Mouse (Mus musculus): ENCODE data around the gene Ada. TPM values are rescaled to one million over a fixed set of nuclear protein-coding genes. Genes with fewer than 3 reads are reported as not detected.

Ada gene
- total RNA-seq (2014; rRNA removed) (1.9 TPM in 2 replicates), polyA plus RNA-seq (2012; rRNA removed) (0.73 and 0.80 TPM in 2 replicates)

DNA sequence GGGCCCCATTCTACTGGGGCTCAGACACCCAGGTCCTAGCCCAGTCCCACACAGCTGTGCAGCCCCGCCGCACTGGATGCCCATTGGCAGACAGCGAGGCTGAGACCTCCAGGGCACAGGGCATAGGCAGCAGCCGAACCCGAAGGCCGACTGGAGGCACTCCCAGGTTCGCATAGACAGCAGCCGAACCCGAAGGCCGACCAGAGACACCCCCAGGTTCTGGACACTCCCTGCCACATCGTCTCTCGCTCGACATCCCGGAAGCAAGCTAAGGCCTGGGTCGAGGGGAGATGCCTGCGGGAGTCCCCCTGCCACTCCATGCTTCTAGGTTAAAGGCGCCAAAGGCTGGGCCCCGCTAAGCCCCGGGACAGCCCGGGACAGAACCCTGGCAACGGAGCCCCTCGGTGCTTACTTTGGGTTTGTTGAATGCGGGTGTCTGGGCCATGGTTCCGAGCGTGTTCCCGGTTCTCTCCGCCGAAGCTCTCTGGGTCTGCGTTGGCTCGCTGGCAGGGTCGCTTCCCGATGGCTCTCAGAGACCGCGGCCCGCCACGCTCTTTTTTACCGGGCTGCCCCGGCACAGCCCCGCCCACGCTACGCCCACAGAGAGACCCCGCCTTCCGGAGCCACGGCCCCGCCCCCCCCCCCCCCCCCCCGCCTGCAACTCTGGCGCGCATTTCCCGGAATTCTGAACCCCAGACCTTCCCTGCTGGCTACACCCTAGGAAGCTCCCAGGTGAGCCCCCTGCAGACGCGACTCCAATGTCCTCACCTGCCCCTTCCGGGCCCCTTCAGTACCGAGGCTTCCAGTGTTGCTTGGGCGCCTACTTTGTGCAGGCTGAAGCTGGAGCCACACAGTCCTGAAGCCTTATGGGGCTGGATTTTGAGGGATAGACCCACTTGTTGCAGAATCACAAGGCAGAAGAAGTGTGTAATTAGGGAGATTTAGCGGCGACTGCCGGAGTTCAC, at the start of gene Ada:
Ada (minus strand) TSS at position 593 of the 965 bp plus-strand sequence.
- Histone ChIP-seq H3K79me2 (ENCODE audit: control insufficient read depth, insufficient read depth, low read length) (no peaks in the 10 kb centered on the region), H3K4me1 (ENCODE audit: control insufficient read depth, insufficient read depth, low read length) (no peaks in the 10 kb centered on the region; the same call in 1 of the 2 replicates), H3K27me3 (ENCODE audit: control insufficient read depth, insufficient read depth, low read length) (peaks cover 3% of the 10 kb centered on the region; the same call in 1 of the 2 replicates), H3K9ac (ENCODE audit: low read depth, low read length) (peak within 1 kb of the TSS; percentile 35), H3K27ac (replicated peaks; ENCODE audit: insufficient read depth, low read depth, low read length) (no peak within 1 kb of the TSS), H3K36me3 (ENCODE audit: control insufficient read depth, insufficient read depth, low read length) (no peaks in the 10 kb centered on the region), H3K4me3 (ENCODE audit: insufficient read depth, low read depth, low read length) (peak within 1 kb of the TSS; percentile 60)
- WGBS: 3% methylated on average over 57 of the region's 57 CpGs
- peak; percentile 8 for DNase-seq (ENCODE audit: extremely low read depth, low read depth, low spot score)
- TF ChIP-seq POLR2A (IDR thresholded peaks at IDR 0.05; ENCODE audit: extremely low read depth, insufficient read depth, low read length) (no peak), CTCF (IDR thresholded peaks at IDR 0.05; ENCODE audit: low read depth, low read length) (no peak)

DNA sequence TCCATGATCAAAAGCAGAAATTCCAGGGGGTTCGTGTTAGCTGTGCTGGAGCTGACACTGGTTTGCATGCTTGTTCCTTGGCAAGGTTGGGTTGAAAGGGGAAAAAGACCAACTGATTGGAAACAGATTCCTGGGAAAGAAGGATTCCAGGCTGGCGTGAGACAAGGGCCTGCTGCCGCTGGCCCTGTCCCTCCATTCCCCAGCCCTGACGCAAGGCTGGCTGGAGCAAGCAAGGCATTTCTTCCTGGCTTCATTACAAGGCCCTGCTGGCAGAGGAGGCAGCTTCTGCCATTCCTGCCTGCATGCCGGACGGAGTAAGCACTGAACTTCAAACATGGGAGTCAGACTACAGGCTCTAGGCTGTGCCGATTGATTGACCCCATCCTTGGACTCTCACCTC, 48.4 kb upstream of the Ada start:
- Histone ChIP-seq H3K27me3 (ENCODE audit: control insufficient read depth, insufficient read depth, low read length) (no peaks in the 10 kb centered on the region), H3K4me3 (ENCODE audit: insufficient read depth, low read depth, low read length) (no peak overlapping the region), H3K9ac (ENCODE audit: low read depth, low read length) (no peak overlapping the region), H3K79me2 (ENCODE audit: control insufficient read depth, insufficient read depth, low read length) (no peaks in the 10 kb centered on the region), H3K4me1 (ENCODE audit: control insufficient read depth, insufficient read depth, low read length) (no peaks in the 10 kb centered on the region), H3K27ac (replicated peaks; ENCODE audit: insufficient read depth, low read depth, low read length) (no peak overlapping the region), H3K36me3 (ENCODE audit: control insufficient read depth, insufficient read depth, low read length) (no peaks in the 10 kb centered on the region)
- 62% methylated on average over 7 of the region's 7 CpGs for WGBS
- no peak for DNase-seq (ENCODE audit: extremely low read depth, low read depth, low spot score)
- TF ChIP-seq POLR2A (IDR thresholded peaks at IDR 0.05; ENCODE audit: extremely low read depth, insufficient read depth, low read length): no peak
- no peak for TF ChIP-seq CTCF (IDR thresholded peaks at IDR 0.05; ENCODE audit: low read depth, low read length)

DNA sequence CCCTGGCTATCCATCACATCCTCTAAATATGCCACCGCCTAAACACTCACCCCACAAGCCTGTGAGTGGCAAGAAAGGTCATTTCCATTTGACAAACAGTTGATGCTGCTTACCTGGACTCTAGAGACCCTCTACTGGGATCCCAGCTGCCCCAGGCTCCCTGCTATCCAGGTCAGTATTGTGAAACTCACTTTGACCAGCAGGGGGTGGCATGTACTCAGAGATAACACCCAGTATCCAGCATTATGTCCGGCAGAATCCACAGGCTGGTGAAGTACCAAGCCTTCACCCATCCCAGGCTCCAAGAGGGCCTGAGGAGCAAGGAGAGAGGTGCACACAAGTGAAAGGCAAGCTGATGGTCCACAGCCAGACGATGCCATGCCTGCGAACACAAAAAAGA, 38.4 kb upstream of the Ada start:
- Histone ChIP-seq H3K36me3 (ENCODE audit: control insufficient read depth, insufficient read depth, low read length) (no peaks in the 10 kb centered on the region), H3K9ac (ENCODE audit: low read depth, low read length) (no peak overlapping the region), H3K27me3 (ENCODE audit: control insufficient read depth, insufficient read depth, low read length) (no peaks in the 10 kb centered on the region), H3K4me1 (ENCODE audit: control insufficient read depth, insufficient read depth, low read length) (no peaks in the 10 kb centered on the region), H3K79me2 (ENCODE audit: control insufficient read depth, insufficient read depth, low read length) (no peaks in the 10 kb centered on the region), H3K4me3 (ENCODE audit: insufficient read depth, low read depth, low read length) (no peak overlapping the region), H3K27ac (replicated peaks; ENCODE audit: insufficient read depth, low read depth, low read length) (no peak overlapping the region)
- peak; percentile 31 for DNase-seq (ENCODE audit: extremely low read depth, low read depth, low spot score)
- 64% methylated on average over 4 of the region's 4 CpGs for WGBS
- TF ChIP-seq CTCF (IDR thresholded peaks at IDR 0.05; ENCODE audit: low read depth, low read length): peak; percentile 60
- TF ChIP-seq POLR2A (IDR thresholded peaks at IDR 0.05; ENCODE audit: extremely low read depth, insufficient read depth, low read length): no peak

DNA sequence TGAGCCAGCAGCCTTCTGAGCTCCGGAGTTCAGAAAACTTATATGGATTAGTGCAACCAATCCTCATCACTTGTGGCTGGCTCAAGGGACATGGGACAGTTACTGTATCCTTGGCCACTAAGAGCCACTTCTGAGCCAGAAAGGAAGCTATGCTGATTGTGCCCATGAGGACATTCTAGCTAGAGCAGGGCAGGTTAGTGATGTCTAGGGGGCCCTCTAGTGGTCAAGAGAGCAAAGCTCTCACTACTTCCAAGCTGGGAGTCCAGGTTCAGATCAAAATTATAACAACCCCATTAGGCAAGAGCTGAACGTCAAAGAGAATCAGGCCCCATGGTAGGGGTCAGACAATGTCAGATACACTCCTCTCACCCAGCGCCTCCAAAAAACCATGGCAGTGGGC, 37.7 kb upstream of the Ada start:
- 40% methylated on average over 3 of the region's 3 CpGs for WGBS
- Histone ChIP-seq H3K27ac (replicated peaks; ENCODE audit: insufficient read depth, low read depth, low read length) (no peak overlapping the region), H3K27me3 (ENCODE audit: control insufficient read depth, insufficient read depth, low read length) (no peaks in the 10 kb centered on the region), H3K9ac (ENCODE audit: low read depth, low read length) (no peak overlapping the region), H3K79me2 (ENCODE audit: control insufficient read depth, insufficient read depth, low read length) (no peaks in the 10 kb centered on the region), H3K36me3 (ENCODE audit: control insufficient read depth, insufficient read depth, low read length) (no peaks in the 10 kb centered on the region), H3K4me1 (ENCODE audit: control insufficient read depth, insufficient read depth, low read length) (no peaks in the 10 kb centered on the region), H3K4me3 (ENCODE audit: insufficient read depth, low read depth, low read length) (no peak overlapping the region)
- DNase-seq (ENCODE audit: extremely low read depth, low read depth, low spot score): peak; percentile 51
- TF ChIP-seq CTCF (IDR thresholded peaks at IDR 0.05; ENCODE audit: low read depth, low read length) (peak; percentile 60), POLR2A (IDR thresholded peaks at IDR 0.05; ENCODE audit: extremely low read depth, insufficient read depth, low read length) (no peak)

DNA sequence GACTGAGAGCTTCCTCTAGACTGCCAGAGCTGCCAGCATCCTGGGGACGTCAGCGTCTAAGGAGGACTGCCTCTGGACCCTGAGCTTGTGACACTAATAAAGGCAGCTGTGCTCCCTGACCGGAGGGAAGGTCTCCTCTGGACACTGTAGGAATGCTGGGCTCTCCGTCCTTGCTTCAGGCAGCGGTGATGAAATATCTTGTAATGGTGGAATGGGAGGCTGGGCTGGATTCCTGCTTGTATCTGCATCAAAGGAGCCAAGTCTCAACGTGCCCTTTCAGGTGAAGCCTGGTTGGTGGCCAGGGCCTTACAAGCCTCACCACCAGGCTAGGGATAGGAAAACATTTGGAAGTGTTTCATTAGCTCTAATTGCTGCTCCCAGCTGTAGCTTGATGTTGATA, 37.0 kb upstream of the Ada start:
- no peak overlapping the region for H3K4me3 ChIP-seq (ENCODE audit: insufficient read depth, low read depth, low read length)
- no peak for DNase-seq (ENCODE audit: extremely low read depth, low read depth, low spot score)
- no peak overlapping the region for H3K9ac ChIP-seq (ENCODE audit: low read depth, low read length)
- TF ChIP-seq POLR2A (IDR thresholded peaks at IDR 0.05; ENCODE audit: extremely low read depth, insufficient read depth, low read length) (no peak), CTCF (IDR thresholded peaks at IDR 0.05; ENCODE audit: low read depth, low read length) (no peak)
- H3K36me3 ChIP-seq (ENCODE audit: control insufficient read depth, insufficient read depth, low read length): no peaks in the 10 kb centered on the region
- no peaks in the 10 kb centered on the region for H3K79me2 ChIP-seq (ENCODE audit: control insufficient read depth, insufficient read depth, low read length)
- no peaks in the 10 kb centered on the region for H3K27me3 ChIP-seq (ENCODE audit: control insufficient read depth, insufficient read depth, low read length)
- no peaks in the 10 kb centered on the region for H3K4me1 ChIP-seq (ENCODE audit: control insufficient read depth, insufficient read depth, low read length)
- 89% methylated on average over 6 of the region's 6 CpGs for WGBS
- H3K27ac ChIP-seq (replicated peaks; ENCODE audit: insufficient read depth, low read depth, low read length): no peak overlapping the region

DNA sequence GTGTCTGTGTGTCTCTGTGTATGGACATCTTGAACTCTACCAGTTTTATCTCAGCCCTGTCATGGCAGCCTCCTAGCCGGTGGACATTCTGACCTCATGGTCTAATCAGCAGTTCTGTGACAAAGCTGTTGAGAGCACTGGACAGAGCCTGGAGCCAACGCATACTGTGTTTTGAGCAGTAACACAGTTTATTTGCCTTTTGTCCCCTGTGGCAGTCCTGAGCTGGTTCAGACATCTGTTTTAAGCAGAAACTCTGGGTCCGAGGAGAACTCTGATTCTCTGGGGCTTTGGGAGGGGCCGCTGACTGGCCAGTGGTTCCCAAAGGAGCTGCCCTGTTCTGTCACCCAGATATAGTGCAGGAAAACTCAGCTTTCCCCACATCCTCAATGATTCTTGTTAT, 33.9 kb upstream of the Ada start:
- no peak overlapping the region for H3K9ac ChIP-seq (ENCODE audit: low read depth, low read length)
- H3K27ac ChIP-seq (replicated peaks; ENCODE audit: insufficient read depth, low read depth, low read length): no peak overlapping the region
- WGBS: 74% methylated on average over 4 of the region's 4 CpGs
- no peaks in the 10 kb centered on the region for H3K27me3 ChIP-seq (ENCODE audit: control insufficient read depth, insufficient read depth, low read length)
- no peaks in the 10 kb centered on the region for H3K4me1 ChIP-seq (ENCODE audit: control insufficient read depth, insufficient read depth, low read length)
- H3K36me3 ChIP-seq (ENCODE audit: control insufficient read depth, insufficient read depth, low read length): no peaks in the 10 kb centered on the region
- H3K4me3 ChIP-seq (ENCODE audit: insufficient read depth, low read depth, low read length): no peak overlapping the region
- DNase-seq (ENCODE audit: extremely low read depth, low read depth, low spot score): no peak
- TF ChIP-seq POLR2A (IDR thresholded peaks at IDR 0.05; ENCODE audit: extremely low read depth, insufficient read depth, low read length) (no peak), CTCF (IDR thresholded peaks at IDR 0.05; ENCODE audit: low read depth, low read length) (no peak)
- H3K79me2 ChIP-seq (ENCODE audit: control insufficient read depth, insufficient read depth, low read length): no peaks in the 10 kb centered on the region

Data from liver, adult 2 months (tissue).